Mouse (Mus musculus) thymus, adult 2 months (tissue): ENCODE measurements around the gene Zfp768.

Experiments used
- CTCF ChIP-seq: fragments of 200-500 bp; IDR thresholded peaks from 2 replicates; pipeline ENCODE4 v1.5.1; 2012; ENCODE audit warnings: mild to moderate bottlenecking, control low read depth, low read length, moderate library complexity, borderline replicate concordance; ENCODE audit not compliant: control insufficient read depth, poor library complexity, insufficient read depth; ENCODE audit errors: extremely low read depth
- POLR2A ChIP-seq: fragments of 200-500 bp; IDR thresholded peaks from 2 replicates; pipeline ENCODE4 v1.6.1; 2012; ENCODE audit warnings: mild to moderate bottlenecking, low read length, control low read depth, moderate library complexity; ENCODE audit not compliant: control insufficient read depth, poor library complexity, insufficient read depth; ENCODE audit errors: extremely low read depth

DNA sequence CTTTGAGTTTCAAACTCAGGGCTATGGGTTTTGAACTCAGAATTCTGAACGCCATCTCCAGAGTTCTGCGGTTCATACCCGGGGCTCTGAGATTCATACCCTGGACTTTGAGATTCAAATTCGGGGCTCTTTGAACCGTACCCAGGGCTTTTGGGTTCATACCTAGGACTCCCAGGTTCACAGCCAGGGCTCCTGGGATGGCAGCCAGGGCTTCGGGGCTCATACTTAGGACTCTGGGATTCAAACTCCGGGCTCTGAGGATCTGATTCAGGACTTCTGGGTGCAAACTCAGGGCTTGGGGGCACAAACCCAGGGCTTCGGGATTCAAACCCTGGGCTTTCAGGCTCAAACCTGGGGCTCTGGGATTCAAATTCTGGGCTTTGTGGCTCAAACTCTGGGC, 1.0 kb downstream of the Zfp768 start:
- TF ChIP-seq POLR2A (no peak), CTCF (no peak)
